Mouse (Mus musculus): ENCODE measurements around the gene Kmt2e.

DNA sequence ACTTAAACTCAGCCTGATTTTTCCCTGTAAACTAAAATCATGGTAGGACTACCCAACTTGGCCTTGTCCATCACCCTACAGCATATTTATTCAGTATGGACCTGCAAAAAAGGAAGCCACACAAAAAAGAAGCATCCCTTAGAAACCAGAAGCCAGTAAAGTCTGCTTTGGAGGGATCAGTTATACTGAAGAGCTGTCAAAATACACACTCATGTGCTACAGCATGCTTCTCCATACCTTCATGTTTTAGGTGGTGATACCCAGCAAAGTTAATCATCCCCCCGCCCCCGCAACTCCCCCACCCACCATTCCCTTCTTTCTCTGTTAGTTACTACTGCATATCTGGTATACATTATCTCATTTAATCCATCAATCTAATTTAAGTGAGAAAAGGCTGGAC, 16.5 kb upstream of the Kmt2e start:
- TF ChIP-seq POLR2A (IDR thresholded peaks at IDR 0.05; ENCODE audit: insufficient read depth, low read depth, low read length) (no peak), CTCF (IDR thresholded peaks at IDR 0.05; ENCODE audit: insufficient read depth, low read depth, low read length) (no peak)

Measured in olfactory bulb, adult 2 months (tissue).